Mouse (Mus musculus) gastrocnemius, adult 2 months (tissue): Measurements from ENCODE around the gene Nol4l. TPM values are rescaled to one million over a fixed set of nuclear protein-coding genes. Genes with fewer than 3 reads are reported as not detected.

Source experiments
- DNase-seq: peaks from one replicate; pipeline ENCODE4 v3.0.0; 2022
- H3K27ac ChIP-seq: fragments of 200-600 bp; 2 replicates; pipeline ENCODE4 v1.8.1; 2022; ENCODE audit warnings: mild to moderate bottlenecking
- H3K4me3 ChIP-seq: fragments of 200-600 bp; 2 replicates; pipeline ENCODE4 v1.8.1; 2022; ENCODE audit warnings: mild to moderate bottlenecking, moderate library complexity
- CTCF ChIP-seq: fragments of 200-600 bp; IDR thresholded peaks from 2 replicates; pipeline ENCODE4 v1.8.1; 2022; ENCODE audit warnings: antibody characterized with exemption, mild to moderate bottlenecking, moderate library complexity
- intact Hi-C: fragments of 180-260 bp; cut with DNase I; formaldehyde crosslinking; loops from one replicate; pipeline ENCODE4 v1.15.1; 2025
- total RNA-seq, 2 experiments: library from RNA; stranded (reverse); gene quantifications; 2 replicates each; pipeline ENCODE4 v1.2.3; 2021

The Nol4l gene
- total RNA-seq, 2 experiments from 2014 or later = 1.0 to 1.2 TPM

DNA sequence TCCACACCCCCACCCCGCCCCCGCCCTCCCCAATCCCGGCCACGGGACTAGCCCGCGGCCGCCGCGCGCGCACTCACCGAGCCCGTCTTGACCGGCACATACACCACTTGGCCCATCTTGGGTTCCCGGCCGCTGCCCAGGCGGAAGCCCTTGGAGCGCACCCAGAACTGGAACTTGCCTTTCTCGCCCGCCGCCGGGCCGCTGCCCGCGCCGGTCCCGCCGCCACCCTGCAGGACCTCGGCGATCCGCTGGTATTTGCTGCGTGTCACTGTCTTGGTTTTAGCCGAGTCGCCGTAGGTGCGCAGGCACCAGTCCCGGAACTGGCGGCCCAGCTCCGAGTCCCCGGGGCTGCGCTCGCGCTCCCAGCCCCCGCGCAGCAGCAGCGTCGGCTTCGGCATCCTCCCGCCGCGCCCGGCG, 398 bp downstream of the Nol4l start:
- no peak for TF ChIP-seq CTCF
- intact Hi-C loops = no loop called here
- H3K27ac ChIP-seq = no peak overlapping the region
- H3K4me3 ChIP-seq = peak overlapping the region; percentile 85
- peak; percentile 82 for DNase-seq

DNA sequence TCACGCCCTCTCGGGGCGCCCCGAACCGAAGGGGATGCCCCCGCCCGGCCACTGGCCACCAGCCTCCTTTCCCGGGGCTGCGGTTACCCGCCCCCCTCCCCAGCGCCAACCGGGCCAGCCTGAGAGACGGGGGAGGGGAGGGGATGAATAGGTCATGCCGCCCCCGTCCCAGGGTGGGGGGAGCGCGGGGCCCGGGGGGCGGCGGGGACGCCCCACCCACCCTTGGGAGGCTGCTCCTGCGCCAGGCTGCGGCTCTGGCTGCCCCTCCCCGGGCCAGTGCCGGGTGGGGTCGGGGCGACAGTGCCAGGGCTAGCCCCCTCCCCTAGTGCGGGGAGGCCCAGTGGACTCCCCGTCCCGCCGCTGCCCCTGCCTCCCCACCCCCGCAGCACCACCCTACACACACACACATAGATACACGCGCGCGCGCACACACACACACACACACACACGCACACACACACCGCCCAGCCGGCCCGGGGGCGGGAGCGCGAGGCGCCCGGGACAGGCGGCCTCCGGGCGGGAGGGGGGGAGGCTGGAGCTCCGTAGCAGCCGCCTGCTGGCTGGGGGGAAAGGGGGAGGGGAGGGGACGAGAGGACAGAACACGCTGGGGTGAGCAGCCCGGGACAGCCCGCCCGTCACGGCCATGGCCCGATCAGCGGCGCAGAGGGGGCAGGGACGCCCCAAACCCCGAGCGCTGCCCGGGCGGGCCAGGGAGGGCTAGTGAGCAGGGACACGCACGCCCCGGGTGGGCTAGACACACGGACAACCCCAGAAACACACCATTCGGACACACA, 1.0 kb downstream of the Nol4l start:
- Histone ChIP-seq H3K4me3 (peak overlapping the region; percentile 85), H3K27ac (no peak overlapping the region)
- DNase-seq = no peak
- no peak for TF ChIP-seq CTCF
- intact Hi-C loops = no loop called here

DNA sequence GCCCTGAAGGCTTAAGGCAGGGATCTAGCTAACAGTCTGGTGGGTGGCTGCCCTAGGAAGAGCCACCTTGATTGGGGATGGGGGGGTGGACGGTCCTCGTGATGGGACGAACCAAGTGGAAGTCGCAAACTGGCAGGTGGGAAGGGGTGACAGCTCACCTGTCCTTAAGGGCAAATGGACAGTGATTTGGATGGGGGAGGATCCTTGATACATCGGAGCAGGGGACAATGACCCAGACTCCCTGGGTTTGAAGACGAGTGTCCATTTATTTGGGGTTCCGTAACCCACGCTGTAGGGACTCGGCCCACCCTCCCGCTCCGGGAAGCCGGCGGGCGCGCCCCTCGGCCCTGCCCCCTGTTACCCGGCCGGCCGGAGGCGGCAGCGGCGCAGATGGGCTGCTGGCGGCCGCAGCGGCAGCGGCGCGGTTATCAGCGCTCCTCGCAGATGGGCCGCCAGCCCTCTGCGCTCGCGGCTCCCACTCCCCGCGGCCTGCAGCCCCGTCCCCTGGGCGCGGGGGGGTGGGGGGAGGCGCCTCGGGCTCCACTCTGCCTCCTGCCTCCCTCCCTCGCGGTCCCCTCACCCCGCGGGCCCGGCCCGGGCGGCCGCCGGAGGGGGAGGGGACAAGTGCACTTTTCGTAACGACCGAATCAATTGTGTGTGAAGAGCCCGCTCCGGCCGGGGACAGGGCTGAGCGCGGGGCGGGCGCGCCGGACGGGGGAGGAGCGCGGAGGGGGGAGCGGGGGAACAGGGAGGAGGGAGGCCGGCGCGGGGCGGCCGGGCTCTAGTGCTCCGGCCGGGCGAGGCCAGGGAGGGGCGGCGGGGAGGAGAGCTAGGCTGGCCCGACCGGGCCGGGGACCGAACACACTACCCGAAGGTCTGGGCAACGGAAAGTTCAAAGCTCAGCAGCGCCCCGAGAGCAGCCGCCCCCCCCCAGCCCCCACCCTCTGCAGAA, 1.9 kb downstream of the Nol4l start:
- intact Hi-C loops = no loop called here
- no peak overlapping the region for H3K27ac ChIP-seq
- TF ChIP-seq CTCF = no peak
- DNase-seq = peak; percentile 62
- H3K4me3 ChIP-seq = peak overlapping the region; percentile 85

DNA sequence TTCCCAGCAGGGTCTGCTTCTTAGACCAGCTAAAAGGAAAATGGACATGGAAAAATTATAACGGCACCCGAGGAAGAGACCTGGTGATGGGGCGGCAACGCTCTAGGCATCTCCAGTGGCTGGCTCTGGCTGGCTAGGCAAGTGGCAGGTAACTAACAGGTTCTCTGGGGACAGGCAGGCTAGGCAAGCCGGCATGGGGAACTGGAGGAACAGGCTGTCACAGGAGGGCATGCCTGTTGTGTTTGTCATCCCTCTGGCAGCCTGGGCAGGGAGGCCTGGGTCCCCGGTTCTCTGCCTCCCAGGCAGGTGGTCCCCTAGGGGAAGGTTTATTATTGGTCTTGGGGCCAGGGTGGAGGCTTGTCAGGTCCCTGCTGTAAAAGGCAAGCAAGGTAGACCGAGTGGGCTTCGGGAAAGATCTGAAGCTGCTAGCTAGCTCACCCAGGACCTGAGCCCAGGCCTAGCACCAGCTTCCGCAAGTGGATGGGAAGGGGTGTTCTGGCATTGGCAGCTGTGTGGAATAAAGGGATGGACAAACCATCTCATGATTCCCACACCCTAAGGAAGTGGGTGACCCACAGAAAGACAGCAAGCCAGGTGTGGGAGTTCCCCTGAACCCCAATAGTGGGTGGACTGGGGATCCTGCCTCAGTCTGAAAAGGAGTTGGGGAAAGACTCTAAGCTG, 2.8 kb downstream of the Nol4l start:
- no peak overlapping the region for H3K27ac ChIP-seq
- DNase-seq = no peak
- intact Hi-C loops = no loop called here
- no peak for TF ChIP-seq CTCF
- no peak overlapping the region for H3K4me3 ChIP-seq

DNA sequence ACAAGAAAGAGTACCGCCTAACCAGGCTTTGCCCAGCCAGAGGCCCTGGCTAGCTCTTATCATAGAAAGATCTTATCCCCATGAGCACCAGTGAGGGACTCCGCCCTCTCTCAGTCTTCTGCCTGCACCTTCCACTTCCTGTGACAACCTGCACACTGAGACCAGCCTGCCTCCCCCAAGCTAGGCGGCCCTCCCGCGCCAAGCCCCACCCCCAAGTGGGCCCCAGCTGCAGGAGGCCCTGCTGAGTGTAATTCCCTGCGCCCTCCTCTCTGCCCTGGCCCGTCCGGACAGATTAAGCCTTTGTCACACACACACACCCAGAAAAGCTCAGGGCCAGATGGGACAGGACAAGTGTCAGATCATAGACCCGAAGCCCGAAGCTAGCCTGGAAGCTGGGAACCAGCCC, 3.9 kb downstream of the Nol4l start:
- intact Hi-C loops = no loop called here
- H3K4me3 ChIP-seq = no peak overlapping the region
- DNase-seq = no peak
- no peak for TF ChIP-seq CTCF
- no peak overlapping the region for H3K27ac ChIP-seq

DNA sequence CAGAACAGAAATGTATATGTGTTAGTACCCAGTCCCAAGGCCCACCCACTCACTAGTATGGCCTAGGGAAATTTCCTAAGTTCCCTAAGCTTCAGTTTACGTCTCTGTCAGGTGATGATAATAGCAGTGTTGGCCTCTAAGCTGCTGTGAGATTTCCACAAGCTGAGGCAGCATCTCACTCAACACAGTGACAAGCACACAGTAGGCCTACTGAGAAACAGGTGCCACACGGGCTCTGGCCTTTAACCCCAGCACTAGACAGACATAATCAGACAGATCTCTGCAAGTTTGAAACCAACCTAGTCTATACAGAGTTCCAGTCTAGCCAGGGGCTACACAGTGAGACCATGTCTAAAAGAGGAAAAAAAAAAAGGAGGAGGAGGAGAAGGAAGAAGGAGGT, 5.0 kb downstream of the Nol4l start:
- no peak for TF ChIP-seq CTCF
- DNase-seq = no peak
- Histone ChIP-seq H3K27ac (no peak overlapping the region), H3K4me3 (no peak overlapping the region)
- intact Hi-C loops = no loop called here

DNA sequence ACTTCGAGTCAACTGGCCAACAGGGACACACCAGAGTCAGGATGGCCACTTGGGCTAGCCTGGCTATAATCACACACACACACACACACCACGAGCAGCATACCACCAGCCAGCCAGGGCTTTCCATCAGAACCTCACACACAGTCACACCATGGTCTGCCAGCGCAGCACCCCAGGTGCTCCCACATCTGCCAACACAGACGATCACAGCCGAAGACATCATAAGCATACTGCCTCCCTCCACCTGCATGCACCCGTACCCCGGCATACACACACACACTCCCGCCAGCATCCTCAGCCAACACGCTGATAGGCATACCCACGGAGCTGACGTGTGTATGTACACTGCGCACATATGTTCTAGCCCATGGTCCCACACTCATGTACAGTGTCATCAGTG, 6.1 kb downstream of the Nol4l start:
- intact Hi-C loops = no loop called here

DNA sequence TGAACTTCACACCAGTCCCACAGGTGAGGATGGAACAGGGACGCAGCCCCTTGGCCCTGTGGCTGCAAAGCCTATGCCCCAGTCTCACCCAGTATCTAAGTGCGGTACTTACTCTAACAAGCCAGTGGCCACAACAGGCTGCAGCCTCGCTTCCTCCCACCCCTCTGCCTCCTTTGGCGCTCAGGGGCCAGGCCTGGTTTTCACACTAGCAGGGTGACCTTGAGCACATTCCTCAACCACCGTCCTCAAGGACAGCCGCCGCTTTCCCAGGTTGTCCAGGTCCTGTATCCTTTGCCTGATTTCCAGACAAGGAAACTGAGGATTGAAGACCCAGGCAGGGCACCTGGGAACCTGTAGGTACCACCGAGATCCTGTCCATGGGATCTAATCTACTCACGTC, 6.6 kb downstream of the Nol4l start:
- DNase-seq = no peak
- Histone ChIP-seq H3K4me3 (no peak overlapping the region), H3K27ac (no peak overlapping the region)
- intact Hi-C loops = no loop called here
- no peak for TF ChIP-seq CTCF

More for the DNA sequence above, 6.1 kb downstream of the Nol4l start:
- TF ChIP-seq CTCF = no peak
- no peak for DNase-seq
- no peak overlapping the region for H3K27ac ChIP-seq
- no peak overlapping the region for H3K4me3 ChIP-seq

DNA sequence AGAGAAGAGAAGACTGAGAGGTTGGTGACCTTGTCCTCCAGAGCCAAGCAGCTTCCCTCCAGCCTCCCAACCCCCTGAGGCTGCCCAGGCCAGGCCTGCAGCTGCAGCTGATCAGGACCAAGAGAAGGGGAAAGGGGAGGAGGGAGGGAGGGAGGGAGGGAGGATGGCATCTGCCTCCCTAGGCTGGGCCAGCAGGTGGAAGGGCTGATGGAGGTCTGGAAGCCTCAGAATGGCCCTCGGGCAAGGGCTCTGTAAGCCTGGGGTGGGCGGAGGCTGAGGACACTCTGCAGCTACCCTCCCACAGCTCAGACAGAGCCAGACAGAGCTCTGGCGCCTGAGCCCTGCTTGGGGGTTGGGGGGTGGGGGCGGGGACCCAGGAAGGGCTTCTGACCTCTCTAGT, 7.5 kb downstream of the Nol4l start:
- Histone ChIP-seq H3K27ac (no peak overlapping the region), H3K4me3 (no peak overlapping the region)
- no peak for TF ChIP-seq CTCF
- intact Hi-C loops = no loop called here
- DNase-seq = no peak

DNA sequence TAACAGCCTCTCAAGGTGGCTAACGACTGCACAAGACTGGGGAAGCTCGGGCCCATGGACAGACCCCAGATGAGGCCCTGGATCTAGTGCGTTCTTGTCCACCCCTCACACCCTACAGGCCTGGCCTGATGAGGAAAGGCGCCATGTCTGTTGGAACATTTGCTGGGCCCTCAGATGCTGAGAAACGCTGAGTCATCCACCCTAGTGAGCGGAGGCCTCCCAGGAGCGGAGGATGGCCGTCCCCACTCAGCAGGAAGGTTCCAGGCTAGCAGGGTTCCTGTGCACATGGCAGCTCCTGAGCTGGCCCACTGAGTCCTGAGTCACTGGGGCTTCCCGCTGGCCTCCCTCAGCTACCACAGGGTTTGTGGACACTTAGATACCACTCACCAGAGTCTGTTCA, 9.7 kb downstream of the Nol4l start:
- no peak overlapping the region for H3K27ac ChIP-seq
- no peak for TF ChIP-seq CTCF
- H3K4me3 ChIP-seq = no peak overlapping the region
- DNase-seq = no peak
- intact Hi-C loops = no loop called here

DNA sequence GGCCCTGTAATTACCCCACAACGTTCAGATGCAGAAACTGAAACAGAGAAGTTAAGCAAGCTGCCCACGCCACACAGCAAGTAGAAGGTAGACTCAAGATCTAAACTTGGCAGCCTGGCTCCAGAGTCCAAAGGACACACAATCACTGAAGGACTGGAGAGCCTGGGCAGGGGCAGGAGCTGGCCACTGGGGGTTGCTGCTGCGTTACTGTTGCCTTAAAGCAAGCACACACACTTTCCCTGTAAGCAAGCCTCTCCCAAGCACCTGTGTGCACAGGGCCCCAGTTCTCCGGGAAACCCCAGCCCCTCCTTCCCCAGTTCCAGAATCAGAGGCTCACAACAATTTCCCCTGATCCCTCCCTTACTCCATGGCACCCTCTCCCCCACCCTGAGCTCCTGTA, 12.8 kb downstream of the Nol4l start:
- intact Hi-C loops = no loop called here
- peak; percentile 37 for TF ChIP-seq CTCF
- no peak for DNase-seq
- Histone ChIP-seq H3K27ac (no peak overlapping the region), H3K4me3 (no peak overlapping the region)

DNA sequence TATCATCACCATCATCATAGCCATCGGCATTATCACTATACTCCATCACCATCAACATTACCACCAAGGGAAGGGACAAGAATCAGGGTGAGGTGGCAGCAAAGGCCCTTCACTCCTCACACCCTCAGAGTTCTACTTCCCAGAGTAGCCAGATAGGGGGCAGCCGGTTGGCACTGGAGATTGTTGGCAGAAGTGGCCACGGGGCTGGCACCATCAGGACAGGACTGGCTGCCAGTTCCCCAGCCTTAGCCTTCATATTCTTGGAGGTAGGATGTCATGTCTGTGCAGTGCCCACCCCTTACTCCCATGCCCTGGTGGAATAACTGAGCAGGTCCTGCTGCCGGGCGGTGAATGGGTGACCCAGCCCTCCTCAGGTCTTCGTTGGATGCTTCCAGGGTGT, 14.2 kb downstream of the Nol4l start:
- intact Hi-C loops = no loop called here
- TF ChIP-seq CTCF = no peak
- Histone ChIP-seq H3K27ac (no peak overlapping the region), H3K4me3 (no peak overlapping the region)
- no peak for DNase-seq
